Mouse (Mus musculus) spleen, postnatal 36 days (tissue): ENCODE data around the gene Apon.
A peak's percentile ranks its signal among the peaks of the same experiment; 100 is the strongest.
"Not testable (repeated sequence)": the region's sequence is repeated elsewhere in the genome, so short reads cannot be mapped to it uniquely, and the experiment has no call there.

Experiments used
- DNase-seq, 2 experiments: peaks; one replicate each; pipeline ENCODE4 v3.0.0; 2022; ENCODE audit warnings: low spot score in 2 of 2, mixed read lengths in 1 of 2

Gene Apon

DNA sequence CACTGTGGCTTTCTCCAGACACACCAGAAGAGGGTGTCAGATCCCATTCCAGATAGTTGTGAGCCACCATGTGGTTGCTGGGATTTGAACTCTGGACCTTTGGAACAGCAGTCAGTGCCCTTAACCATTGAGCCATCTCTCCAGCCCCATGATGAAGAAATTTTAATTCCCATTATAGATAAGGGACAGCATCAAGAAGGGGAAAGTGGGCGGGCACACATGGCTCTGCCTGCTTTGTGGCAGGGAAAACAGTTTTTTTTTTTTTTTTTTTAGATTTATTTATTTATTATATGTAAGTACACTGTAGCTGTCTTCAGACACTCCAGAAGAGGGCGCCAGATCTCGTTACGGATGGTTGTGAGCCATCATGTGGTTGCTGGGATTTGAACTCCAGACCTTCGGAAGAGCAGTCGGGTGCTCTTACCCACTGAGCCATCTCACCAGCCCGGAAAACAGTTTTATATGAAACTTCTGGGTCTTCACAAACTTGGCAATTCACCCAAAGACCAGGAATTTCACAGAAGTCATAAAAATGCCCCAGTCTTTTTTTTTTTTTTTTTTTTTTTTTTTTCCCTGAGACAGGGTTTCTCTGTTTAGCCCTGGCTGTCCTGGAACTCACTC, 19.0 kb downstream of the Apon start:
- DNase-seq: not testable (repeated sequence)

GRCm38 (mm10) chr10:128275374-128275773, 21.5 kb downstream of the Apon start:
- DNase-seq: not testable (repeated sequence)

DNA sequence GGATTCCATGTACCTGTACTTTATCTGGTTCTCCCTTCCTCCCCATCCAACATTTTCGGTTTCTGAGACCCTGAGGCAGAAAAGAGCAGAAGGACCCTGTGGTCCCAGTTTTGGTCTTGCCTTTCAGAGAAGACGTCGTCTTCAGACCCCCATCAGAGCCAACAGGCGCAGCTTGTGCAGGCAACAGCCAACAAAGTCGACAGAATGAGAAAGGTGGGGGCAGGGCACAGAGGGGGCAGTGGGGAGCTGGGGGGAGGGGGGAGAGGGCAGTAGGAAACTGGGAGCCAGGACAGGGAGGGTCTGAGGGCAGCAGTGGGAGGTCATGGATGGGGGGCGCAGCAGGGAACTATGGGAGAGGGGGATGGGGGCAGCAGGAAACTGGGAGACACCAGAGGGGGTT, 24.3 kb downstream of the Apon start:
- DNase-seq: no peak

- no peak for DNase-seq
Measured at GRCm38 (mm10) chr10:128280943-128281342, 27.0 kb downstream of the Apon start.

DNA sequence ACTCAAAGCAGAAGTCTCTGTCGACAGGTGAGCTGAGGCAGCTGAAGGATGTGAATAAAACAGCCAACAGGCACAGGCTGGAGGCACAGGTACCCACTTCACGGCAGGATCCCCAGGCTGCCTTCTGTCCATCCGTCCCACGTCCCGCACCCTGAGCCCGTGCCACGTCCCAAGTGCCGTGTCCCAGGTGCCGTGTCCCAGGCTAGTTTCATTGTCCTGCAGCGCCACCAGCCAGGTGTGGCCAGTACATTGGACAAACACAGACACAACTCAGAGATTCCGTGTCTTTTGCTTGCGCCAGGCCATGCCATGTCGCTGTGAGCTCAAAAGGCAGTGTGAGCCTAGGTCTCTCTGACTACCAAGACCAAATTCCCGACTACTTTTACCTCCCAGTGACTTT, 27.8 kb downstream of the Apon start:
- DNase-seq: no peak

GRCm38 (mm10) chr10:128282886-128283450, 29.1 kb downstream of the Apon start:
- no peak for DNase-seq

GRCm38 (mm10) chr10:128283604-128284579, 30.0 kb downstream of the Apon start:
- DNase-seq: peak; percentile 24 to 48

- not testable (repeated sequence) for DNase-seq
Measured at GRCm38 (mm10) chr10:128290594-128290993, 36.7 kb downstream of the Apon start.

GRCm38 (mm10) chr10:128296370-128297090, 42.6 kb downstream of the Apon start:
- no peak for DNase-seq

- DNase-seq: no peak
Measured at GRCm38 (mm10) chr10:128297221-128297620, 43.3 kb downstream of the Apon start.

- DNase-seq: no peak
Measured at GRCm38 (mm10) chr10:128297622-128298021, 43.7 kb downstream of the Apon start.

DNA sequence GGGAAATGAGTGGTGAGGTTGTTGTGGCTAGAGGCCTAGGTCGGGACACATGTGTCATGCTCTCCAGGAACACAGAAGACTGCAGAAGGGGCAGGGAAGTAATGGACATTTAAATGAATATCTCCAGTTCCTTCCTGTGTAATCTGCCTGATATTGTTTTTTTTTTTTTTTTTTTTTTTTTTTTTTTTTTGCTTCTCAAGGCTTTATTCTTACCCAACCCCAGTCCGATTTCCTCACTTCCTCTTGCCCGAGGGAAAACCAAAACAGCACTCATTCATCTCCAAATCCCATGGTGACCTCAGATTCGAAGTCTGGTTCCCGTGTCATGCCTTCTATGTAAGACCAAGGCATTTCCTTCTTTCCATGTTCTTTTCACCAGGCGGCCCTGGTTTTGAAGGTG, 44.3 kb downstream of the Apon start:
- no peak for DNase-seq

DNA sequence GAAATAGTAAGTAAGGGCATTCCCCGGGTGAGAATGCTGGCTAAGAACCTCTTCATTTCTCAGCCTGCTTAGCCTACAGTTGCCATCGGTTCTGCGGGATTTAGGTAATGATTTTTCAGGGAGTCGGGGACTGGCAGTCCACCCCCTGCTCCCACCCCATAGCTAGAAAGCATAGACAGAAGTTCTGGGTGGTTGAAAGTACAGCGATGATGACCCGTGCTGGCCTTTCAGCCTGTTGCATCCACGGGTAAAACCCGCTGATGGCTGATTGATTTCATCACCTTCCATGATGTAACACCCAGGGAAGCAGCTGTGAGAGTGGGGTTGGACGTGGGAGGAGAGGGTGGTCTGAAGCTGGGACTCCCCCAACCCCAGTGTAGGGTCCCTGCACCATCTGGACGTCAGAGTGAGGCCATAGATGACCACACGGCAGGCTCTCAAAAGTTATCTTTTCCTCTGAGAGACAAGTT, 44.8 kb downstream of the Apon start, which contains the start of gene Il23a:
Il23a (minus strand) TSS at position 51 of the 470 bp plus-strand sequence.
- no peak for DNase-seq

DNA sequence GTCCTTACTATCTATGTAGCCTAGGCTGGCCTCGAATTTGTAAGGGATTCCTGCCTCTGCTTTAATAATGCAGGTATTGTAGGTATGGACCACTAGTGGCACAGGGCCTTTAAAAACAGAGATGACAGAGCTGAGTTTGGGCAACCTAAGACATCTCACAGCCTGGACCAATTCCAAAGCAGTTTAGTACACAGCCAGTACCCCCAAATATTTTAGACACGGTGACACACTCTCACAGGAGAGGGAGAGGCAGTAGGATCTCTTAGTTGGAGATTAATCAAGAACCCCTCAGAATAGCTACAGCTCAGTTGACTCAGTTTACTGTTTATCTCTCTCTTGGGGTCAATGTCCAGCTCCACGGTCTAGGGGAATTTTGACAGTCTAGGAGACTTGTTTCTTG, 48.5 kb downstream of the Apon start:
- DNase-seq: no peak

DNA sequence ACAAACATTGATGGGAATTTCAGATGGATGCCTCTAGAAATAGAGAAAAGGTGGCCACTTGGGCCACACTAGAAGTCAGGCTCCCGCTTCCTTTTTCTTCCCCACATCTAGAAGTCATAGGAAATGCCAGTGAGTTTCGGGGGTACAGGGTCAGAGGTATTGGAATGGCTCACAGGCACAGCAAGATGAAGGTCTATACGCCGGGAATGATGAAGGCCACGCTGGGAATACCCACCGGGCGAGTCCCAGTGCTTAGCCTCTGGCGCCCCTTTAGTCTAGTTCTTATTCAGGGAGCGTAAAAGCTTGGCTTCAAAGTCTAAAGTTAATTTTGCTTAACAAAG, 48.9 kb downstream of the Apon start:
- no peak for DNase-seq

DNA sequence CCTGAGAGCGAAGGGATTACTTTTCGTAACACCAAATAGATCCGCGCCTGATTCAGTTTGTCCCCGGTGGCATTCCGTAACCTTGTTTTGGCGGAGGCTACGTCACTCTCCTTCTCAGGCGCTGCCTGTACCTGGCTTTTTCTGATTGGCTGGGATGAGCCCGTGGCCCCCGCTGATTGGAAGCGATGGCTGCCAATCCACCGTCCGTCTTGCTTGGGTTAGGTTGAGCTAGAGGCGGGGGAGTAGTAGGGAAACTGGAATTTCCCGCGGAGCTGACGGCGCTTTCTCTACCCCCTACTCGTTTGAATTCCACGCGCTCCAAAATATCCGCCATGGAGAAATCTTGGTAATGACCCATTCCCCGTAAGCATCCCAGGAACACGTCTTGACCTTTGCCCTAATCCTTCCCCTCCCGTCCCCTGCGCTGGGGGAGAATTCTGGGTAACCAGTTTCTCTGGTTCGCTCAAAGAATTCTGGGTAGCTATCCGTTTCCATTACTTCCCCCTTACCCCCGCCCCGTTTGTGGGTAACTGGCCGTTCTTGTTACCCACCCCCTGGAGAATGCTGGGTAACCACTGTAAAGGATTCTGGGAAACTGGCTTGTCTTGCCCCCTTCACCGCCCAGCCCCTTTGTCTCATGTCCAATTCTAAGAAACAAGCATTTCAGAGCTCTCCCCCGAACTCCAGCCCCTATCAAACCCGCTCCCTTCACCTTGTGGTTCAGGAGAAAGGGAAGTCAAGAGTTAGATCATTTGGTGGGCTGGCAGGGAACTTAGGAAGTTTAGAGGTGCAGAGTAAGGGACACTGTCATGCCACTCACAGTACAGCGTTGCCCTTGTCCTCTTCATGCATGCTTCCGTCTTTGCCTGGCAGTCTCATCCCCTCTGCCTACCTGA, 49.5 kb downstream of the Apon start, which contains the start of gene Pan2:
Pan2 (plus strand) TSS at position 210 of the 896 bp plus-strand sequence.
- peak; percentile 99 for DNase-seq
